In the genomic region with DNA sequence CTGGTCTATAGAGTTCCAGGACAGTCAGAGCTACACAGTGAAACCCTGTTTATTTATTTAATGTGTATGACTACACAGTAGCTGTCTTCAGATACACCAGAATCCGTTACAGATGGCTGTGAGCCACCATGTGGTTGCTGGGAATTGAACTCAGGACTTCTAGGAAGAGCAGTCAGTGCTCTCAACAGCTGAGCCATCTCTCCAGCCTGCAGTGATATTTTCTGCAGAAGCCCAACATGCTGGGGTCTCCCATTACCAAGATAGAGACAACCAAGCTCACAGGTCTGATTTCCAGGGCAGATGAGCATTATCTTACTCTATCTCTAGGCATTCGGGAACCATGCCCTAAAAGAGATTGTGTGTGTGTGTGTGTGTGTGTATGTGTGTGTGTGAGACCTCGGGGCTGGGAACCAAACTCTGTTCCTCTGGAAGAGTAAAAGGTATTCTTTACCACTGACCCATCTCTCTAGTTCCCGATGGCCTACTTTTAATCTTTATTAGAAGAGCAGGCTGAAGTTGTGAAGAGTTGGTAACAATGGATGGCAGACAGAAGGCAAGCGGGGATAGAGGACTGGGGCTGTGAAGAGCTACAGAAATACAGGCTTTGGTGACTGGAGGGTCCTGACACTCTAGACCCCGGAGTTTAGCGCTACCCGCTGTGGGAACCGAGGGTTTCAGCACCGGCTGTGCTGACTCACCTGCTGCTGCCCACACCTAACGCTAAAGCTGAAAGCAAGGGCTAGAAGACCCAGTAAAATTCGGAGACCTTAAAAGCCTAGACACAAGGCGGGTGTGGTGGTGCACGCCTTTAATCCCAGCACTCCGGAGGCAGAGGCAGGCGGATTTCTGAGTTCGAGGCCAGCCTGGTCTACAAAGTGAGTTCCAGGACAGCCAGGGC, we compare ENCODE assay signal across 8 mouse cellular contexts. TPM values are rescaled to one million over a fixed set of nuclear protein-coding genes. Genes with fewer than 3 reads are reported as not detected.
DNase-seq lines count a peak whose midpoint lies in the region; ATAC-seq and TF ChIP-seq lines count a peak whose summit lies in the region.

No protein-coding gene starts in this region.

- no peak for TF ChIP-seq RAD21 in CH12.LX (IDR thresholded peaks at IDR 0.05; ENCODE audit: low read depth, low read length)

- WGBS in heart, adult 2 months = 32% methylated on average over 17 of the region's 17 CpGs
- 40% methylated on average over 17 of the region's 17 CpGs for WGBS in embryonic facial prominence, embryonic 10.5 days
- WGBS in intestine, embryonic 16.5 days = 35% methylated on average over 17 of the region's 17 CpGs

- in situ Hi-C loops in CH12.LX (cut with MboI; ENCODE audit: low pct_ligation_motif_present, low pct_unique_long_range_greater_than_20kb, low sequenced_read_pairs) = no loop called here

- ATAC-seq in intestine, embryonic 16.5 days = no peak

- DNase-seq in heart, adult 2 months = no peak
- no peak for DNase-seq in heart, postnatal 25 days (ENCODE audit: low spot score)
- DNase-seq in CH12.LX (ENCODE audit: extremely low read depth) = peak; percentile 24
- DNase-seq in embryonic facial prominence, embryonic 10.5 days (ENCODE audit: low spot score) = no peak
- DNase-seq in naive thymus-derived CD4-positive, alpha-beta T cell, adult 2 months (ENCODE audit: low read depth) = peak; percentile 32
- no peak for DNase-seq in layer of hippocampus, postnatal 36 days
- no peak for DNase-seq in spleen, adult 18-20 months

- TF ChIP-seq EP300 in heart, adult 2 months (IDR thresholded peaks at IDR 0.05; ENCODE audit: insufficient read depth, low read depth, low read length) = no peak
- TF ChIP-seq EP300 in CH12.LX (IDR thresholded peaks at IDR 0.05; ENCODE audit: low read length) = no peak

- no peak for TF ChIP-seq POLR2A in heart, adult 2 months (IDR thresholded peaks at IDR 0.05; ENCODE audit: insufficient read depth, low read depth, low read length)
- peak; percentile 55; the same call in 1 of the 2 replicates for TF ChIP-seq POLR2A in CH12.LX (IDR thresholded peaks at IDR 0.05; ENCODE audit: low read depth, low read length)

- no peaks in the 10 kb centered on the region for H3K27me3 ChIP-seq in heart, adult 2 months (ENCODE audit: control insufficient read depth, insufficient read depth, low read length)
- H3K27me3 ChIP-seq in CH12.LX (replicated peaks) = no peaks in the 10 kb centered on the region
- no peaks in the 10 kb centered on the region for H3K27me3 ChIP-seq in embryonic facial prominence, embryonic 10.5 days (replicated peaks; ENCODE audit: low read depth, poor library complexity, severe bottlenecking)
- H3K27me3 ChIP-seq in intestine, embryonic 16.5 days (replicated peaks; ENCODE audit: control insufficient read depth, insufficient read depth, low read length) = no peaks in the 10 kb centered on the region

- TF ChIP-seq CTCF in heart, adult 2 months (IDR thresholded peaks at IDR 0.05) = no peak
- TF ChIP-seq CTCF in CH12.LX (conservative IDR thresholded peaks at IDR 0.05 in 1 of 2, IDR thresholded peaks at IDR 0.05 in 1 of 2; ENCODE audit: low read depth in 2 of 2, low read length in 2 of 2) = no peak

- intact Hi-C loops in heart, adult 2 months (cut with DNase I) = loop anchor here (2.0 kb wide), 1 partner anchor 45 kb away; no protein-coding TSS in a partner anchor
- intact Hi-C loops in heart, postnatal 25 days (cut with DNase I) = no loop called here

- dilution Hi-C loops in CH12.LX (cut with MboI; ENCODE audit: extremely low pct_ligation_motif_present, extremely low pct_unique_long_range_greater_than_20kb, low sequenced_read_pairs) = no loop called here

- H3K27ac ChIP-seq in heart, adult 2 months = peak overlapping the region; percentile 100
- peak overlapping the region; percentile 40; the same call in 1 of the 2 replicates for H3K27ac ChIP-seq in CH12.LX (ENCODE audit: insufficient read depth, low read depth)
- H3K27ac ChIP-seq in embryonic facial prominence, embryonic 10.5 days (replicated peaks) = peak overlapping the region; percentile 97
- peak overlapping the region; percentile 92 for H3K27ac ChIP-seq in intestine, embryonic 16.5 days (ENCODE audit: low read length)

- H3K9ac ChIP-seq in heart, adult 2 months (ENCODE audit: low read depth, low read length) = no peak overlapping the region
- H3K9ac ChIP-seq in CH12.LX (ENCODE audit: insufficient read depth, low read depth) = no peak overlapping the region
- peak overlapping the region; percentile 64 for H3K9ac ChIP-seq in intestine, embryonic 16.5 days (ENCODE audit: low read depth, low read length)

- H3K4me3 ChIP-seq in heart, adult 2 months = peak overlapping the region; percentile 92
- peak overlapping the region in 2 of 3 experiments; percentile 25 to 49 for H3K4me3 ChIP-seq in CH12.LX (replicated peaks in 1 of 3; ENCODE audit: low read depth in 2 of 3, low read length in 2 of 3, poor library complexity in 1 of 3)
- H3K4me3 ChIP-seq in embryonic facial prominence, embryonic 10.5 days = peak overlapping the region; percentile 70
- peak overlapping the region; percentile 55 for H3K4me3 ChIP-seq in intestine, embryonic 16.5 days (ENCODE audit: low read length)

- no peaks in the 10 kb centered on the region for H3K79me2 ChIP-seq in heart, adult 2 months (replicated peaks; ENCODE audit: control insufficient read depth, insufficient read depth, low read length)
- no peaks in the 10 kb centered on the region for H3K79me2 ChIP-seq in CH12.LX (replicated peaks; ENCODE audit: control insufficient read depth, extremely low read depth, insufficient read depth, poor library complexity, severe bottlenecking)

- H3K4me1 ChIP-seq in heart, adult 2 months (ENCODE audit: control insufficient read depth, insufficient read depth, low read length) = peaks cover 8% of the 10 kb centered on the region
- H3K4me1 ChIP-seq in CH12.LX (ENCODE audit: control insufficient read depth in 1 of 2, insufficient read depth in 2 of 2) = peaks cover 11 to 49% of the 10 kb centered on the region in 2 experiments
- H3K4me1 ChIP-seq in embryonic facial prominence, embryonic 10.5 days = peaks cover 52% of the 10 kb centered on the region
- peaks cover 41% of the 10 kb centered on the region for H3K4me1 ChIP-seq in intestine, embryonic 16.5 days (ENCODE audit: control insufficient read depth, insufficient read depth, low read length)

- no peak overlapping the region; the same call in 1 of the 2 replicates for H3K4me2 ChIP-seq in CH12.LX (ENCODE audit: insufficient read depth, low read depth, poor library complexity, severe bottlenecking)
- H3K4me2 ChIP-seq in intestine, embryonic 16.5 days (ENCODE audit: low read depth, low read length) = peak overlapping the region; percentile 48

- H3K9me3 ChIP-seq in CH12.LX (replicated peaks; ENCODE audit: low read length) = no peaks in the 10 kb centered on the region
- no peaks in the 10 kb centered on the region for H3K9me3 ChIP-seq in embryonic facial prominence, embryonic 10.5 days
- no peaks in the 10 kb centered on the region for H3K9me3 ChIP-seq in intestine, embryonic 16.5 days (ENCODE audit: control insufficient read depth, low read length)

- no peaks in the 10 kb centered on the region for H3K36me3 ChIP-seq in heart, adult 2 months (ENCODE audit: control insufficient read depth, insufficient read depth, low read length)
- H3K36me3 ChIP-seq in CH12.LX (replicated peaks in 1 of 2; ENCODE audit: control insufficient read depth in 1 of 2, insufficient read depth in 1 of 2, low read length in 1 of 2) = peaks cover 0 to 31% of the 10 kb centered on the region in 2 experiments
- peaks cover 33% of the 10 kb centered on the region for H3K36me3 ChIP-seq in embryonic facial prominence, embryonic 10.5 days (replicated peaks)
- 0 out of 2 replicates have a peak, but pooled peaks cover 7% of the 10 kb centered on the region for H3K36me3 ChIP-seq in intestine, embryonic 16.5 days (ENCODE audit: control insufficient read depth, insufficient read depth, low read length)

RNA-seq across cellular contexts. Expression of a gene that starts 1.1 kb away (rescaled TPM):
- 1 to 10 TPM; 6.4 to 8.2 TPM for total RNA-seq in heart, adult 2 months (2021)
- polyA plus RNA-seq in heart, adult 2 months (2012; rRNA removed) = 11.0 and 13.2 TPM in 2 replicates
- total RNA-seq in heart, postnatal 25 days (2021) = 1 to 10 TPM; 7.2 to 8.4 TPM
- total RNA-seq in CH12.LX (2012; rRNA removed) (14.5 and 15.0 TPM in 2 replicates), CH12.LX (2014; rRNA removed) (9.0 and 9.8 TPM in 2 replicates)
- polyA plus RNA-seq in CH12.LX (2012; ENCODE audit: insufficient read length, low read depth) = 10.0 and 10.9 TPM in 2 replicates
- 22.8 and 24.9 TPM in 2 replicates for polyA plus RNA-seq in embryonic facial prominence, embryonic 10.5 days (2016; fragmentation: Nextera tagmentation; extraction: Ambion mirVana)
- 19.0 and 20.0 TPM in 2 replicates for polyA plus RNA-seq in intestine, embryonic 16.5 days (2015; fragmentation: Nextera tagmentation; extraction: Ambion mirVana)
- total RNA-seq in layer of hippocampus, postnatal 36 days (2021) = 10 to 100 TPM; 19.5 to 21.0 TPM

RNA-seq across cellular contexts. Expression of a gene that starts 1.6 kb away (rescaled TPM):
- total RNA-seq in heart, adult 2 months (2021) = 1 to 10 TPM; 3.7 to 7.1 TPM
- polyA plus RNA-seq in heart, adult 2 months (2012; rRNA removed) = 5.8 TPM in 2 replicates
- 1 to 10 TPM; 4.5 to 7.5 TPM for total RNA-seq in heart, postnatal 25 days (2021)
- total RNA-seq in CH12.LX (2012; rRNA removed) (5.3 and 6.3 TPM in 2 replicates), CH12.LX (2014; rRNA removed) (2.2 and 2.9 TPM in 2 replicates)
- 8.5 and 11.2 TPM in 2 replicates for polyA plus RNA-seq in CH12.LX (2012; ENCODE audit: insufficient read length, low read depth)
- 27.4 and 28.2 TPM in 2 replicates for polyA plus RNA-seq in embryonic facial prominence, embryonic 10.5 days (2016; fragmentation: Nextera tagmentation; extraction: Ambion mirVana)
- 16.7 and 18.2 TPM in 2 replicates for polyA plus RNA-seq in intestine, embryonic 16.5 days (2015; fragmentation: Nextera tagmentation; extraction: Ambion mirVana)
- total RNA-seq in layer of hippocampus, postnatal 36 days (2021) = 10 to 100 TPM; 48.7 to 66.2 TPM

RNA-seq across cellular contexts. Expression of a gene that starts 20.2 kb away (rescaled TPM):
- under 1 TPM; 0.31 to 0.48 TPM for total RNA-seq in heart, adult 2 months (2021)
- polyA plus RNA-seq in heart, adult 2 months (2012; rRNA removed) = 0.59 and 0.98 TPM in 2 replicates
- under 1 TPM; 0.08 to 0.44 TPM for total RNA-seq in heart, postnatal 25 days (2021)
- total RNA-seq in CH12.LX (2012; rRNA removed) = 7.0 and 8.3 TPM in 2 replicates
- 7.3 and 7.5 TPM in 2 replicates for total RNA-seq in CH12.LX (2014; rRNA removed)
- polyA plus RNA-seq in CH12.LX (2012; ENCODE audit: insufficient read length, low read depth) = 11.2 and 12.4 TPM in 2 replicates
- polyA plus RNA-seq in embryonic facial prominence, embryonic 10.5 days (2016; fragmentation: Nextera tagmentation; extraction: Ambion mirVana) = 0.79 and 0.82 TPM in 2 replicates
- polyA plus RNA-seq in intestine, embryonic 16.5 days (2015; fragmentation: Nextera tagmentation; extraction: Ambion mirVana) = 1.4 and 1.5 TPM in 2 replicates
- total RNA-seq in layer of hippocampus, postnatal 36 days (2021) = 10 to 100 TPM; 12.1 to 13.0 TPM

RNA-seq across cellular contexts. Expression of a gene that starts 54.9 kb away (rescaled TPM):
- 10 to 100 TPM; 10.6 to 11.0 TPM for total RNA-seq in heart, adult 2 months (2021)
- 13.9 and 14.6 TPM in 2 replicates for polyA plus RNA-seq in heart, adult 2 months (2012; rRNA removed)
- total RNA-seq in heart, postnatal 25 days (2021) = 10 to 100 TPM; 15.6 to 18.6 TPM
- total RNA-seq in CH12.LX (2012; rRNA removed) (1.4 TPM in 2 replicates), CH12.LX (2014; rRNA removed) (0.22 and 0.31 TPM in 2 replicates)
- 5.0 and 6.3 TPM in 2 replicates for polyA plus RNA-seq in CH12.LX (2012; ENCODE audit: insufficient read length, low read depth)
- polyA plus RNA-seq in embryonic facial prominence, embryonic 10.5 days (2016; fragmentation: Nextera tagmentation; extraction: Ambion mirVana) = 33.4 and 35.5 TPM in 2 replicates
- polyA plus RNA-seq in intestine, embryonic 16.5 days (2015; fragmentation: Nextera tagmentation; extraction: Ambion mirVana) = 17.0 and 24.3 TPM in 2 replicates
- total RNA-seq in layer of hippocampus, postnatal 36 days (2021) = 100 to 1,000 TPM; 191 to 221 TPM

Comparison
In these comparisons a context has a peak if more than half of its experiments do, and no peak if none do; other contexts are left out.
1. DNase-seq: peak in CH12.LX (single experiment) and naive thymus-derived CD4-positive, alpha-beta T cell, adult 2 months (single experiment); none in heart, adult 2 months (0 of 2), heart, postnatal 25 days (single experiment), embryonic facial prominence, embryonic 10.5 days (single experiment), layer of hippocampus, postnatal 36 days (0 of 2) and spleen, adult 18-20 months (0 of 2).
2. H3K27ac ChIP-seq: peak in every context shown above with its lines; median percentile 100 in heart, adult 2 months; 97 in embryonic facial prominence, embryonic 10.5 days; 92 in intestine, embryonic 16.5 days; 40 in CH12.LX.
3. H3K4me3 ChIP-seq: peak in every context shown above with its lines; median percentile 92 in heart, adult 2 months; 70 in embryonic facial prominence, embryonic 10.5 days; 55 in intestine, embryonic 16.5 days; 37 in CH12.LX.
4. RNA of a gene that starts 1.6 kb away (total RNA-seq): 48.7 to 66.2 TPM in layer of hippocampus, postnatal 36 days; 4.5 to 7.5 TPM in heart, postnatal 25 days, 3.7 to 7.1 TPM in heart, adult 2 months and 2.2 to 6.3 TPM in CH12.LX; every median in the first group is over 4 times any median in the second.
5. RNA of a gene that starts 20.2 kb away (total RNA-seq): 12.1 to 13.0 TPM in layer of hippocampus, postnatal 36 days and 7.0 to 8.3 TPM in CH12.LX; 0.31 to 0.48 TPM in heart, adult 2 months and 0.08 to 0.44 TPM in heart, postnatal 25 days; every median in the first group is over 4 times any median in the second.